Mouse (Mus musculus) hindbrain, embryonic 13.5 days (tissue): ENCODE data around the gene Olfr323. TPM values are rescaled to one million over a fixed set of nuclear protein-coding genes. Genes with fewer than 3 reads are reported as not detected.
A peak's percentile ranks its signal among the peaks of the same experiment; 100 is the strongest.

Experiments
- ATAC-seq: fragments of 200-750 bp; cut with Nextera tagmentation; 2 replicates; pipeline ENCODE4 v1.8.0; 2017; ENCODE audit warnings: moderate TSS enrichment; ENCODE audit not compliant: low FRiP score
- H3K27ac ChIP-seq: fragments of 300-500 bp; sonication (generic); 2 replicates; pipeline ENCODE4 v1.5.1; 2015; ENCODE audit warnings: inconsistent platforms, mild to moderate bottlenecking, moderate library complexity
- H3K27me3 ChIP-seq: fragments of 300-500 bp; sonication (generic); 2 replicates; pipeline ENCODE4 v1.6.1; 2015; ENCODE audit warnings: mild to moderate bottlenecking, inconsistent platforms
- H3K36me3 ChIP-seq: fragments of 300-500 bp; sonication (generic); 2 replicates; pipeline ENCODE4 v1.6.1; 2015; ENCODE audit warnings: mild to moderate bottlenecking, inconsistent platforms
- H3K4me1 ChIP-seq: fragments of 300-500 bp; sonication (generic); replicated peaks from 2 replicates; pipeline ENCODE4 v1.6.1; 2015; ENCODE audit warnings: inconsistent platforms
- H3K4me2 ChIP-seq: fragments of 300-500 bp; sonication (generic); 2 replicates; pipeline ENCODE4 v1.6.1; 2015; ENCODE audit warnings: inconsistent platforms, mild to moderate bottlenecking, moderate library complexity
- H3K4me3 ChIP-seq: fragments of 300-500 bp; sonication (generic); 2 replicates; pipeline ENCODE4 v1.5.1; 2015; ENCODE audit warnings: mild to moderate bottlenecking, inconsistent platforms
- H3K9ac ChIP-seq: fragments of 300-500 bp; sonication (generic); 2 replicates; pipeline ENCODE4 v1.6.1; 2015; ENCODE audit warnings: mild to moderate bottlenecking, inconsistent platforms
- H3K9me3 ChIP-seq: fragments of 300-500 bp; sonication (generic); 2 replicates; pipeline ENCODE4 v1.6.1; 2016; ENCODE audit warnings: inconsistent platforms
- WGBS: fragments of 180-500 bp; shearing (Covaris S2); methylation state at CpG from one replicate; pipeline ENCODE4 v1.1.7; 2015; 5-methylcytosine and 5-hydroxymethylcytosine counted together
- polyA plus RNA-seq: library from polyadenylated mRNA; unstranded; fragments of >200 nt; fragmentation: Nextera tagmentation; extraction: Ambion mirVana; gene quantifications from 2 replicates; pipeline ENCODE4 v1.2.1, GENCODE M21; 2015

The Olfr323 gene
- not detected in 2 replicates for polyA plus RNA-seq

- Histone ChIP-seq H3K36me3 (no peaks in the 10 kb centered on the region), H3K9ac (no peak within 1 kb of the TSS), H3K4me2 (no peak within 1 kb of the TSS), H3K27ac (no peak within 1 kb of the TSS), H3K4me1 (no peaks in the 10 kb centered on the region), H3K9me3 (no peaks in the 10 kb centered on the region), H3K27me3 (no peaks in the 10 kb centered on the region), H3K4me3 (no peak within 1 kb of the TSS)
- no peak for ATAC-seq
- 74% methylated on average over 5 of the region's 5 CpGs for WGBS
Observed at GRCm38 (mm10) chr11:58630401-58630800, at the start of gene Olfr323. Olfr323 (minus strand) TSS chr11:58630501.

GRCm38 (mm10) chr11:58671825-58672224, 41.5 kb upstream of the Olfr323 start:
- 64% methylated on average over 4 of the region's 4 CpGs for WGBS
- Histone ChIP-seq H3K4me2 (no peak overlapping the region), H3K27ac (no peak overlapping the region), H3K27me3 (no peaks in the 10 kb centered on the region), H3K36me3 (no peaks in the 10 kb centered on the region), H3K9me3 (no peaks in the 10 kb centered on the region), H3K4me3 (no peak overlapping the region), H3K9ac (no peak overlapping the region), H3K4me1 (no peaks in the 10 kb centered on the region)
- ATAC-seq: no peak

- ATAC-seq: no peak
- no peak overlapping the region for H3K4me2 ChIP-seq
Observed at GRCm38 (mm10) chr11:58669252-58669651, 39.0 kb upstream of the Olfr323 start.

GRCm38 (mm10) chr11:58658596-58658995, 28.3 kb upstream of the Olfr323 start, which contains the start of gene Olfr322:
Olfr322 (plus strand) TSS chr11:58658782.
- H3K9ac ChIP-seq: no peak within 1 kb of the TSS
- H3K4me3 ChIP-seq: no peak within 1 kb of the TSS
- 86% methylated on average over 4 of the region's 4 CpGs for WGBS
- H3K27me3 ChIP-seq: no peaks in the 10 kb centered on the region
- H3K27ac ChIP-seq: no peak within 1 kb of the TSS
- no peak within 1 kb of the TSS for H3K4me2 ChIP-seq
- no peaks in the 10 kb centered on the region for H3K36me3 ChIP-seq
- no peak for ATAC-seq
- no peaks in the 10 kb centered on the region for H3K9me3 ChIP-seq
- H3K4me1 ChIP-seq: no peaks in the 10 kb centered on the region

More at GRCm38 (mm10) chr11:58669252-58669651, 39.0 kb upstream of the Olfr323 start:
- H3K9ac ChIP-seq: no peak overlapping the region
- no peaks in the 10 kb centered on the region for H3K4me1 ChIP-seq
- H3K36me3 ChIP-seq: no peaks in the 10 kb centered on the region
- no peaks in the 10 kb centered on the region for H3K9me3 ChIP-seq
- no peaks in the 10 kb centered on the region for H3K27me3 ChIP-seq
- no peak overlapping the region for H3K4me3 ChIP-seq
- no peak overlapping the region for H3K27ac ChIP-seq

DNA sequence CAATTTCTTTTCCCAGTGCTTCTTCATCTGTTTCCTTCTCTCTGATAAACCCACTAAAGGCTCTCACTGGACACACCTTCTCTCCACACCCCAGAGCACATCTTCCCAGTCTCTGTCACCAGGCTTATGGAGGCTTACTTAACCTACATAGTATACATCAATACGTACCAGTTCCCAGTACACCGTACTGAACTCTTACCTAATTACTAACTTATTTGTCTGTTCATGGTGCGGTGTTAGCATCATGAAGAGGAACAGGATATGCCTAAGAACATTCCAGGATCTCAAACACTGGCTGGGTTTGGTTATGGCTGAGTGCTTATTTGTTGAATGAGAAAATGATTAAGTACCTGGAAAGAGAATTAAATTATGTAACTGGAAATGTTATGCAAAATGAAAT, 24.9 kb upstream of the Olfr323 start:
- Histone ChIP-seq H3K9me3 (no peaks in the 10 kb centered on the region), H3K27me3 (no peaks in the 10 kb centered on the region), H3K4me3 (no peak overlapping the region), H3K27ac (no peak overlapping the region), H3K9ac (no peak overlapping the region), H3K36me3 (no peaks in the 10 kb centered on the region), H3K4me2 (no peak overlapping the region), H3K4me1 (no peaks in the 10 kb centered on the region)
- WGBS: 86% methylated on average over 3 of the region's 3 CpGs
- no peak for ATAC-seq

GRCm38 (mm10) chr11:58643350-58643749, 13.0 kb upstream of the Olfr323 start:
- Histone ChIP-seq H3K9ac (no peak overlapping the region), H3K4me3 (no peak overlapping the region), H3K27ac (no peak overlapping the region), H3K9me3 (no peaks in the 10 kb centered on the region), H3K4me1 (peaks cover 11% of the 10 kb centered on the region), H3K27me3 (peaks cover 33% of the 10 kb centered on the region), H3K36me3 (no peaks in the 10 kb centered on the region), H3K4me2 (no peak overlapping the region)
- 34% methylated on average over 6 of the region's 6 CpGs for WGBS
- no peak for ATAC-seq

DNA sequence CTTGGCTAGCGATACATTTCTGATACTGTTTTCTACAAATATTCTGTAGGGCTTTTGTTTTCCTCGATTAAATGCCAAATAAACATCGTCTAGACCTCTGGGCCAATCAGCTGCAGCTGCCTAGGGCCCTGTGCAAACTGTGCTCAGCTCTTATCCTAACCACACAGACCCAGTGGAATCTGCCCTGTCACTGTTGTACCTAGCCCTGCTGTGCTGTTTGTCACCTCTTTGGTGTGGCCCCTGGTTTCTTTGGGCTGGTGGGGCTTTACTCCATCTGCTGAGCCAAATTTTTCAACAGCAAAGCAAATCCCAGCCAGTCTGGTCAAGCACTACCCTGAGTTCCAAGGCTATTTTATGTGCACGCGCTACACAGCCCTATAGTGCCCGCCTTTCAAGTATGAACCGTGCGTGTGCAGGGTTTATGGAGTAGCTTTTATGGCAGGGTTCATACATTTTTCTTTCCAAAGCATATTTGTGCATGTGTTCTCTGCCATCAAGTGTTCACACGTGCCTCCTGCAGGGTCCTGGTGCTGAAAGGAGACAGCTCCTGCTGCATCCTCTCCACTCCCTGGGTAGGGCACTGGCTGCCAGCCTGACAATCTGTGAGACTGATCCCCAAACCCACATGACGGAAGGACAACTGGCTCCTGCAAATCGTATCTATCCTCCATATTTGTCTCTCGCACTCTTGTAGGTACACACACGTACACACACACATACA, 11.5 kb upstream of the Olfr323 start:
- Histone ChIP-seq H3K36me3 (no peaks in the 10 kb centered on the region), H3K27me3 (peaks cover 35% of the 10 kb centered on the region), H3K27ac (no peak overlapping the region), H3K9me3 (no peaks in the 10 kb centered on the region), H3K4me2 (no peak overlapping the region), H3K9ac (no peak overlapping the region), H3K4me1 (peaks cover 11% of the 10 kb centered on the region), H3K4me3 (no peak overlapping the region)
- WGBS: 87% methylated on average over 13 of the region's 13 CpGs
- no peak for ATAC-seq

DNA sequence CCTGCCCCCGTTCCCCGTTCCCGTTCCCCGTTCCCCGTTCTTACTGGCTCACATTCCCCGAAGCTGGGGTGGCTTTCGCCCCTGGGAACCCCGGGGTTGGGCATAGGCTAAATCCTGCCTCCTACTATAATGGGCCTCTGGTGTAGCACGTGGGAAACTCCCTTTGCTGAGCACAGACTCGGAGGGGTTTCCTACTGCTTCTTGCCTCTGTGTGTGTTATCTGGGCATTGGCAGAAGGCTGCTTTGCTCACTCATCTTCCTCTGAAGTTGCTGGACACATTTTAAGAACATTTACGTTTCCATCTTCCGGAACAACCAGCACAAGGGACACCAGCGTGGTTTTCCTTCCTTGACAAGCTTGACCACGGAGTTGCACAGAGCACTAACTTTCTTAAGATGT, 10.8 kb upstream of the Olfr323 start:
- Histone ChIP-seq H3K4me2 (peak overlapping the region; percentile 95), H3K9ac (peak overlapping the region; percentile 72; the same call in 1 of the 2 replicates)

DNA sequence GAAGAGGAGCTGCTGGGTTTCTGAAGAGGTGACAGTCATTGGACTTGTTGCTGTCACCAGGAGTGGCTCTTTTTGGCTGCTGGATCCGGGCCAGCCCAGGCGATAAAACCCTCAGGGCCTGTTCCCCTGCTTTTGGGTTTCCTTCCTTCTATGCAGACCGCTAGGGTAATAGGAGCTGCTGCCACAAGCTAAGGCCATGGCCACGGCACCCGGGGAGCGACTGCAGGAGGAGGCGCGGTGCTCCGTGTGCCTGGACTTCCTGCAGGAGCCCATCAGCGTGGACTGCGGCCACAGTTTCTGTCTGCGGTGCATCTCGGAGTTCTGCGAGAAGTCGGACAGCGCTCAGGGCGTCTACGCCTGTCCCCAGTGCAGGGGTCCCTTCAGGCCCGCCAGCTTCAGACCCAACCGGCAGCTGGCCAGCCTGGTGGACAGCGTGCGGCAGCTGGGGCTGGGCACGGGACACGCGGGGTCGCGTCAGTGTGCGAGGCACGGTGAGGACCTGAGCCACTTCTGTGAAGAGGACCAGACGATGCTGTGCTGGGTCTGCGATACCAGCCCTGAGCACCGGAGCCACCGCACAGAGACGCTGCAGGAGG, 10.1 kb upstream of the Olfr323 start, which contains the start of gene Trim58:
Gene Trim58 (plus strand): TSS at position 194 of the 596 bp plus-strand sequence.
- peak within 1 kb of the TSS; percentile 44 for H3K4me3 ChIP-seq
- H3K27ac ChIP-seq: no peak within 1 kb of the TSS
- H3K9me3 ChIP-seq: no peaks in the 10 kb centered on the region
- H3K27me3 ChIP-seq: peaks cover 35% of the 10 kb centered on the region
- H3K4me2 ChIP-seq: peak within 1 kb of the TSS; percentile 95
- H3K4me1 ChIP-seq: peaks cover 11% of the 10 kb centered on the region
- WGBS: 6% methylated on average over 34 of the region's 34 CpGs
- ATAC-seq: no peak
- H3K9ac ChIP-seq: peak within 1 kb of the TSS; percentile 72
- H3K36me3 ChIP-seq: no peaks in the 10 kb centered on the region

More for the DNA sequence above, 10.8 kb upstream of the Olfr323 start:
- H3K9me3 ChIP-seq: no peaks in the 10 kb centered on the region
- ATAC-seq: no peak
- H3K4me1 ChIP-seq: peaks cover 11% of the 10 kb centered on the region
- no peaks in the 10 kb centered on the region for H3K36me3 ChIP-seq
- peak overlapping the region; percentile 44 for H3K4me3 ChIP-seq
- 36% methylated on average over 14 of the region's 14 CpGs for WGBS
- H3K27me3 ChIP-seq: peaks cover 35% of the 10 kb centered on the region
- no peak overlapping the region for H3K27ac ChIP-seq

DNA sequence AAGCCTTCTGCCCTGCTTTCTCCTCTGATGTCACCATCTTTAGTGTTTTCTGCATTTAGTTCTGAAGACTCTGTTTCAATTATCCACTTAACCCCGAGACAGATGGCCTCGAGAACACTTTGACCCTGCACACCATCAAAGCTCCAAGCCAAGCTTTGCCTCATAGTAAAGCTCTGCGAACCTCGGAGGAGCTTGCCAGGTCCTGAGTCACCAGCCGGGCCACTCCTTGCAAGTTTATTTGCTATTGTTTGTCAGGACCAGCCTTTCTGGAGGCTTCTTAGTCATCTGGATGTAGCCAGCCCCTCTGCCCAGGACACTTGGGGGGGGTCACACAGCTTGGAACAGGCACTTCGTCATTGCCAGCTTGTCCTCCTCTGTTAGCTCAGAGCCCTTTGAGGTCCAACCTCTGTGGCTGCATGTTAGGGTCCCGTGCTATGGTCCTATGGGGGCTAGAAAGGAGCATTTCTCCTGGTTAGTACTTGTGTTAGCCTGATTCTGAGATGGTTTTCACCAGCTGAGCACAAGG, 7.9 kb upstream of the Olfr323 start:
- no peak overlapping the region for H3K9ac ChIP-seq
- no peak overlapping the region for H3K27ac ChIP-seq
- no peaks in the 10 kb centered on the region for H3K9me3 ChIP-seq
- no peaks in the 10 kb centered on the region for H3K36me3 ChIP-seq
- 70% methylated on average over 7 of the region's 7 CpGs for WGBS
- ATAC-seq: no peak
- H3K4me3 ChIP-seq: no peak overlapping the region
- H3K4me1 ChIP-seq: peaks cover 11% of the 10 kb centered on the region
- H3K4me2 ChIP-seq: no peak overlapping the region
- H3K27me3 ChIP-seq: peaks cover 35% of the 10 kb centered on the region

- H3K4me3 ChIP-seq: no peak overlapping the region
- H3K27me3 ChIP-seq: peaks cover 26% of the 10 kb centered on the region
- ATAC-seq: no peak
- H3K4me2 ChIP-seq: no peak overlapping the region
- no peaks in the 10 kb centered on the region for H3K9me3 ChIP-seq
- no peaks in the 10 kb centered on the region for H3K36me3 ChIP-seq
- H3K4me1 ChIP-seq: peaks cover 11% of the 10 kb centered on the region
- WGBS: 21% methylated on average over 4 of the region's 4 CpGs
- no peak overlapping the region for H3K9ac ChIP-seq
- H3K27ac ChIP-seq: no peak overlapping the region
Observed at GRCm38 (mm10) chr11:58636376-58636977, 6.2 kb upstream of the Olfr323 start.

GRCm38 (mm10) chr11:58634878-58635277, 4.6 kb upstream of the Olfr323 start:
- peaks cover 11% of the 10 kb centered on the region; the same call in 1 of the 2 replicates for H3K27me3 ChIP-seq
- H3K27ac ChIP-seq: no peak overlapping the region
- no peaks in the 10 kb centered on the region for H3K4me1 ChIP-seq
- no peaks in the 10 kb centered on the region for H3K9me3 ChIP-seq
- H3K9ac ChIP-seq: no peak overlapping the region
- H3K36me3 ChIP-seq: no peaks in the 10 kb centered on the region
- 68% methylated on average over 4 of the region's 4 CpGs for WGBS
- H3K4me2 ChIP-seq: no peak overlapping the region
- H3K4me3 ChIP-seq: no peak overlapping the region
- ATAC-seq: no peak
